Mouse (Mus musculus) hindbrain, embryonic 13.5 days (tissue): ENCODE results near the gene Med24. TPM values are rescaled to one million over a fixed set of nuclear protein-coding genes. Genes with fewer than 3 reads are reported as not detected.
"Not testable (repeated sequence)": the region's sequence is repeated elsewhere in the genome, so short reads cannot be mapped to it uniquely, and the experiment has no call there.

Experiments
- ATAC-seq: fragments of 200-750 bp; cut with Nextera tagmentation; 2 replicates; pipeline ENCODE4 v1.8.0; 2017; ENCODE audit warnings: moderate TSS enrichment; ENCODE audit not compliant: low FRiP score
- H3K27ac ChIP-seq: fragments of 300-500 bp; sonication (generic); 2 replicates; pipeline ENCODE4 v1.5.1; 2015; ENCODE audit warnings: inconsistent platforms, mild to moderate bottlenecking, moderate library complexity
- H3K27me3 ChIP-seq: fragments of 300-500 bp; sonication (generic); 2 replicates; pipeline ENCODE4 v1.6.1; 2015; ENCODE audit warnings: mild to moderate bottlenecking, inconsistent platforms
- H3K36me3 ChIP-seq: fragments of 300-500 bp; sonication (generic); 2 replicates; pipeline ENCODE4 v1.6.1; 2015; ENCODE audit warnings: mild to moderate bottlenecking, inconsistent platforms
- H3K4me1 ChIP-seq: fragments of 300-500 bp; sonication (generic); replicated peaks from 2 replicates; pipeline ENCODE4 v1.6.1; 2015; ENCODE audit warnings: inconsistent platforms
- H3K4me2 ChIP-seq: fragments of 300-500 bp; sonication (generic); 2 replicates; pipeline ENCODE4 v1.6.1; 2015; ENCODE audit warnings: inconsistent platforms, mild to moderate bottlenecking, moderate library complexity
- H3K4me3 ChIP-seq: fragments of 300-500 bp; sonication (generic); 2 replicates; pipeline ENCODE4 v1.5.1; 2015; ENCODE audit warnings: mild to moderate bottlenecking, inconsistent platforms
- H3K9ac ChIP-seq: fragments of 300-500 bp; sonication (generic); 2 replicates; pipeline ENCODE4 v1.6.1; 2015; ENCODE audit warnings: mild to moderate bottlenecking, inconsistent platforms
- H3K9me3 ChIP-seq: fragments of 300-500 bp; sonication (generic); 2 replicates; pipeline ENCODE4 v1.6.1; 2016; ENCODE audit warnings: inconsistent platforms
- WGBS: fragments of 180-500 bp; shearing (Covaris S2); methylation state at CpG from one replicate; pipeline ENCODE4 v1.1.7; 2015; 5-methylcytosine and 5-hydroxymethylcytosine counted together
- polyA plus RNA-seq: library from polyadenylated mRNA; unstranded; fragments of >200 nt; fragmentation: Nextera tagmentation; extraction: Ambion mirVana; gene quantifications from 2 replicates; pipeline ENCODE4 v1.2.1, GENCODE M21; 2015

Med24 gene
- polyA plus RNA-seq, 1 experiment from 2014 or later: 72.4 TPM

- Histone ChIP-seq H3K4me3 (peak within 1 kb of the TSS; percentile 92), H3K9ac (peak within 1 kb of the TSS; percentile 99), H3K4me2 (peak within 1 kb of the TSS; percentile 96), H3K27me3 (no peaks in the 10 kb centered on the region), H3K27ac (peak within 1 kb of the TSS; percentile 100), H3K4me1 (peaks cover 65% of the 10 kb centered on the region), H3K36me3 (no peaks in the 10 kb centered on the region), H3K9me3 (no peaks in the 10 kb centered on the region)
- WGBS: 0% methylated on average over 22 of the region's 22 CpGs
- peak; percentile 53; the same call in 1 of the 2 replicates for ATAC-seq
Observed at GRCm38 (mm10) chr11:98740393-98741050, 11.3 kb upstream of the Med24 start, which contains the start of gene Thra. Gene Thra (plus strand): TSS chr11:98740638.

GRCm38 (mm10) chr11:98740026-98740392 is 10.8 kb upstream of the Med24 start:
- H3K27ac ChIP-seq: peak overlapping the region; percentile 100
- H3K4me3 ChIP-seq: peak overlapping the region; percentile 92
- 3% methylated on average over 8 of the region's 8 CpGs for WGBS
- 0 out of 2 replicates have a peak, but pooled peaks have one; percentile 21 for ATAC-seq
- peak overlapping the region; percentile 96 for H3K4me2 ChIP-seq
- peak overlapping the region; percentile 99 for H3K9ac ChIP-seq
- H3K36me3 ChIP-seq: no peaks in the 10 kb centered on the region
- H3K27me3 ChIP-seq: no peaks in the 10 kb centered on the region
- H3K9me3 ChIP-seq: no peaks in the 10 kb centered on the region
- peaks cover 60% of the 10 kb centered on the region for H3K4me1 ChIP-seq

- Histone ChIP-seq H3K36me3 (no peaks in the 10 kb centered on the region), H3K27ac (peak overlapping the region; percentile 100), H3K9ac (peak overlapping the region; percentile 43; the same call in 1 of the 2 replicates), H3K4me2 (no peak overlapping the region), H3K27me3 (no peaks in the 10 kb centered on the region), H3K9me3 (no peaks in the 10 kb centered on the region), H3K4me3 (no peak overlapping the region), H3K4me1 (peaks cover 49% of the 10 kb centered on the region)
- ATAC-seq: no peak
- WGBS: 60% methylated on average over 9 of the region's 9 CpGs
Observed at GRCm38 (mm10) chr11:98738925-98739324, 9.7 kb upstream of the Med24 start.

DNA sequence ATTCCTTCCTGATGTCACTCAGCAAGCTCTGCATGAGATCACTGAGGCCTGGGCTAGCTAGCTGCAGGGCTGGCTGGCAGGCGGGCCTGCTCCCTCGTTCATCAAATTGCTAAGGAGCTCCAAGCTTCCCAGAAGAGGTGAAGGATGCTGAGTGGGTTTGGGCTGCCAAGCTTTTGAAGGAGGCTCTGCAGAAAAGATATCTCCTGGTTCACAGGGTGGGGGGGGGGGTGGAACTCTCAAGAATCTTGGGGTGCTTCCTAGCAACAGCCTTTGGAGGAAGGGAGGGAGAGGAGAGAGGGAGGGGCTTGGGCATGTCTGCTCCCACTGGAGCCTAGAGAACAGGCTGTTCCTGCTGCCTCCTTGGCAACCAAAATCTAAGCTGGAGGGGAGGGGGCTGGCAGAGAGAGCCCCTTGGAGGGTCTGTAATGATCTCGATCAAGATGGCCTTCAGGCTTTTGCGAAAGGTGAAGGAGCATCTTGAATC is 9.2 kb upstream of the Med24 start:
- Histone ChIP-seq H3K9ac (peak overlapping the region; percentile 43; the same call in 1 of the 2 replicates), H3K4me2 (no peak overlapping the region), H3K27me3 (no peaks in the 10 kb centered on the region), H3K4me3 (no peak overlapping the region), H3K9me3 (no peaks in the 10 kb centered on the region), H3K27ac (peak overlapping the region; percentile 100), H3K36me3 (no peaks in the 10 kb centered on the region), H3K4me1 (peaks cover 44% of the 10 kb centered on the region)
- no peak for ATAC-seq
- WGBS: 17% methylated on average over 4 of the region's 4 CpGs

DNA sequence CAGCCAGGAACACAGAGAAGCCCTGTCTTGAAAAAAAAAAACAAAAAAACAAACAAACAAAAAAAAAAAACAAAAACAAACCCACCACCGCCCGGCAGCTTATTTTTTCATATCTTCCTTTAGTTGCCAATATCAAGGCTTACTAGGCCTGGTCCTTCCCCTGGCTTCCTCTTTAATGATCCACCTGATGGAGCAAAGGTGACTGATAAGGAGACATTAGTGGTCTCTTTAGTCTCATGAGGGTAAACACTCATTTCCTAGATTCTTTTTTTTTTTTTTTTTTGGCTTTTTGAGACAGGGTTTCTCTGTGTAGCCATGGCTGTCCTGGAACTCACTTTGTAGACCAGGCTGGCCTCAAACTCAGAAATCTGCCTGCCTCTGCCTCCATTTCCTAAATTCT is 8.0 kb upstream of the Med24 start:
- H3K27me3 ChIP-seq, H3K9me3 ChIP-seq, H3K4me3 ChIP-seq, H3K4me2 ChIP-seq, H3K36me3 ChIP-seq, ATAC-seq, H3K27ac ChIP-seq, H3K9ac ChIP-seq: not testable (repeated sequence)
- 95% methylated on average over 2 of the region's 2 CpGs for WGBS
- H3K4me1 ChIP-seq: peaks cover 35% of the 10 kb centered on the region

DNA sequence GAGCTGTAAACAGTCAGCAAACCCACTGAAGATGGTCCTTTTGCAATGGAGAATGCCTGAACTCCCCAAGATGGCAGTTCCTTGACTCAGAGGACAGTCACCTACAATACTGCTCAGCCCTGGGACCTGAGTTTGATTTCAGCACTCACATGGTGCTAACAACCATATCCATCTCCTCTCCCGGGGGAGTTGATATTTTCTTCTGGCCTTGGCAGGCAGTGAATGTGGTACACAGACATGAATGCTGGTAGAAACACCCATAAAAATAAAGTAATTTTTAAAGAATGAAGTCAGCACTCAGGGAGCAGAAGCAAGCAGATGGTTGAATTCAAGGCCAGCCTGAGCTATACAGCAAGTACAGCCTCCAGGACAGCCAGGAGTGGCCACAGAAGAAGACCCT is 6.9 kb upstream of the Med24 start:
- Histone ChIP-seq H3K27me3 (no peaks in the 10 kb centered on the region), H3K4me3 (no peak overlapping the region), H3K27ac (no peak overlapping the region), H3K36me3 (no peaks in the 10 kb centered on the region), H3K4me1 (peaks cover 33% of the 10 kb centered on the region), H3K4me2 (no peak overlapping the region), H3K9ac (no peak overlapping the region), H3K9me3 (no peaks in the 10 kb centered on the region)
- ATAC-seq: no peak
- WGBS: 86% methylated on average over 1 of the region's 1 CpGs

- Histone ChIP-seq H3K27ac (no peak overlapping the region), H3K4me2 (no peak overlapping the region), H3K9me3 (no peaks in the 10 kb centered on the region), H3K27me3 (no peaks in the 10 kb centered on the region), H3K4me3 (no peak overlapping the region), H3K4me1 (peaks cover 22% of the 10 kb centered on the region), H3K9ac (no peak overlapping the region), H3K36me3 (no peaks in the 10 kb centered on the region)
- 89% methylated on average over 4 of the region's 4 CpGs for WGBS
- ATAC-seq: no peak
Observed at GRCm38 (mm10) chr11:98735111-98735510, 5.9 kb upstream of the Med24 start.

DNA sequence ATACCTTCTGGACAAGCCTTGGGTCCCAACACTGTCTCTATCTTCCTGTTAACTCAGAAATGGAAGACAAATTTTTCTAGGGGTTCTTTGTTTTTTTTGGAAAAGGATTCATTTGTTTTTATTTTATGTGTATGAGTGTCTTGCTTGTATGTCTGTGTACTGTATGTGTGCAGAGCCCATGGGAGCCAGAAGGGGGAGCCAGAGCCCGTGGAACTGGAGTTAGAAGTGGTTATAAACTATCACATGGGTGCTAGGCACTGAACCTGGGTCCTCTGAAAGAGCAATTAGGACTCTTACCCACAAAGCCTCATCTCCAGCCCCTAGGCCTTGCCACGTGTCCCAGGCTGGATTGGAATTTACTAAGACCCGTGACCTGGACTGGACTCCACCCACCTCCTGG is 4.8 kb upstream of the Med24 start:
- Histone ChIP-seq H3K9ac (no peak overlapping the region), H3K9me3 (no peaks in the 10 kb centered on the region), H3K36me3 (no peaks in the 10 kb centered on the region), H3K4me2 (no peak overlapping the region), H3K27me3 (no peaks in the 10 kb centered on the region), H3K4me3 (no peak overlapping the region), H3K4me1 (peaks cover 16% of the 10 kb centered on the region), H3K27ac (no peak overlapping the region)
- ATAC-seq: no peak
- 78% methylated on average over 3 of the region's 3 CpGs for WGBS

GRCm38 (mm10) chr11:98731134-98731533 is 1.9 kb upstream of the Med24 start:
- no peak overlapping the region for H3K27ac ChIP-seq
- 66% methylated on average over 5 of the region's 5 CpGs for WGBS

DNA sequence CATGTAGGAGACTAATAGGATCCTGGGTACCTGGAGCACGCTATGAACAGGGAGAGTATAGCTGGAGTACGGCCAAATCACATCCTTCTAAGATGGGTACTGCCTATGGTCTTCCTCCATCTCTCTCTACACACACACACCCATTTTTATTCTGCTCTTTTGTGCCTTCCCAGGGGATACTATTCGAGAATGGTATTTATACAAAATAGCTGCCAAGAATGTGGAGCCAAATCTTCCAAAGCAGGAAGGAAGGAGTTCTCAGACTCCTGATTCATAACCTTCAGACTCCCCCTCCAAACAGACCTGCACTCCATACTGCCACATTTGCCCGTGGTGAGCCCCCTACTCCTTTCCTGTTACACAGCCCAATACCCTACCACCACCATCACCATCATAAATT is 1.5 kb upstream of the Med24 start:
- no peaks in the 10 kb centered on the region for H3K9me3 ChIP-seq
- no peak overlapping the region for H3K27ac ChIP-seq
- no peak overlapping the region for H3K4me3 ChIP-seq
- H3K4me1 ChIP-seq: peaks cover 16% of the 10 kb centered on the region
- H3K9ac ChIP-seq: no peak overlapping the region
- ATAC-seq: no peak
- WGBS: 70% methylated on average over 4 of the region's 4 CpGs
- H3K4me2 ChIP-seq: no peak overlapping the region
- no peaks in the 10 kb centered on the region for H3K27me3 ChIP-seq
- H3K36me3 ChIP-seq: peaks cover 21% of the 10 kb centered on the region

More at GRCm38 (mm10) chr11:98731134-98731533, 1.9 kb upstream of the Med24 start:
- H3K4me2 ChIP-seq: no peak overlapping the region
- no peak overlapping the region for H3K9ac ChIP-seq
- ATAC-seq: no peak
- H3K36me3 ChIP-seq: peaks cover 17% of the 10 kb centered on the region
- no peaks in the 10 kb centered on the region for H3K9me3 ChIP-seq
- peaks cover 16% of the 10 kb centered on the region for H3K4me1 ChIP-seq
- H3K27me3 ChIP-seq: no peaks in the 10 kb centered on the region
- H3K4me3 ChIP-seq: no peak overlapping the region

DNA sequence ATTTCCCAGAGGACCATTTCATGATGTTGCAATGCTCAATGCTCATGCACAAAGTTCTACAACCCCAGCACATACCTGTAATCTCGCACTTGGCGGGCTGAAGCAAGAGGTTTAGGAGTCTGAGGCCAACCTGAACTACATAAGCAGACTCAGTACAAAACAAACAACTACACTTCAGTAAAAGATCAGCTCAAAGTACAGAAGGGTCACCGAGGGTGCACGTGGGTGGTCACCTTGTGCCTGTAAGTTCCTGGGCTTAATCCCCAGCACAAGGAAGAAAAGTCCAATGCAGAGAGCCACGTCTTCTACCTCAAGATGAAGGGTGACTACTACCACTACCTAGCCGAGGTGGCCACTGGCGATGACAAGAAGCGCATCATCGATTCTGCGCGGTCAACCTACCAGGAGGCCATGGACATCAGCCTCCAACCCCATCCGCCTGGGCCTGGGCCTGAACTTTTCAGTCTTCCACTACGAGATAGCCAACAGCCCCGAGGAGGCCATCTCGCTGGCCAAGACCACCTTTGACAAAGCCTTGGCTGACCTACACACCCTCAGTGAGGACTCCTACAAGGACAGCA is 3.2 kb downstream of the Med24 start:
- no peak overlapping the region for H3K9ac ChIP-seq
- no peaks in the 10 kb centered on the region for H3K9me3 ChIP-seq
- 95% methylated on average over 15 of the region's 15 CpGs for WGBS
- ATAC-seq: no peak
- no peak overlapping the region for H3K4me2 ChIP-seq
- H3K27me3 ChIP-seq: no peaks in the 10 kb centered on the region
- H3K27ac ChIP-seq: no peak overlapping the region
- H3K36me3 ChIP-seq: peaks cover 48% of the 10 kb centered on the region
- H3K4me1 ChIP-seq: peaks cover 16% of the 10 kb centered on the region
- H3K4me3 ChIP-seq: no peak overlapping the region

GRCm38 (mm10) chr11:98723098-98723497 is 6.1 kb downstream of the Med24 start:
- no peaks in the 10 kb centered on the region for H3K9me3 ChIP-seq
- ATAC-seq: no peak
- 83% methylated on average over 7 of the region's 7 CpGs for WGBS
- peaks cover 10% of the 10 kb centered on the region for H3K4me1 ChIP-seq
- H3K9ac ChIP-seq: peak overlapping the region; percentile 29; the same call in 1 of the 2 replicates
- H3K36me3 ChIP-seq: peaks cover 59% of the 10 kb centered on the region
- H3K27me3 ChIP-seq: no peaks in the 10 kb centered on the region
- no peak overlapping the region for H3K4me2 ChIP-seq
- H3K4me3 ChIP-seq: no peak overlapping the region
- no peak overlapping the region for H3K27ac ChIP-seq
